Mouse (Mus musculus) heart, postnatal 0 days (tissue): Measurements from ENCODE around the gene Hist1h2ae.

Experiments used
- CTCF ChIP-seq: IDR thresholded peaks from 2 replicates; pipeline ENCODE4 v1.5.1; 2016; ENCODE audit warnings: antibody characterized with exemption, control low read depth, low read depth
- EP300 ChIP-seq: IDR thresholded peaks from 2 replicates; pipeline ENCODE4 v1.6.1; 2016; ENCODE audit warnings: antibody characterized with exemption, low read depth

- TF ChIP-seq CTCF: no peak
- no peak for TF ChIP-seq EP300
Observed at GRCm38 (mm10) chr13:23523976-23524375, 47.0 kb downstream of the Hist1h2ae start.
